Mouse (Mus musculus): ENCODE measurements around the gene Pam.

GRCm38 (mm10) chr1:97773362-97773761, 322.1 kb downstream of the Pam start:
- TF ChIP-seq GATA1 (IDR thresholded peaks at IDR 0.05; ENCODE audit: borderline replicate concordance, low read length), result no peak
- TF ChIP-seq FLI1 (IDR thresholded peaks at IDR 0.05; ENCODE audit: low read length), result no peak

Measured in megakaryocyte, embryonic 14.5 days (primary cell).